Comparison of ENCODE assay signal across 15 mouse cellular contexts in genomic region chr10:43481179-43481578, GRCm38 (mm10). TPM values are rescaled to one million over a fixed set of nuclear protein-coding genes. Genes with fewer than 3 reads are reported as not detected.
DNase-seq lines count a peak whose midpoint lies in the region; ATAC-seq and TF ChIP-seq lines count a peak whose summit lies in the region.
"Had no signal": no experiment of that assay in that cellular context is flagged by ENCODE, and none has a peak within 500 bp of the region (broad histone marks: within the 10 kb centered on the region; RNA-seq: fewer than 3 reads in every experiment).

No protein-coding gene starts in this region.

- no peaks in the 10 kb centered on the region for H3K9me3 ChIP-seq in forebrain, embryonic 10.5 days
- H3K9me3 ChIP-seq in forebrain, embryonic 16.5 days (ENCODE audit: control insufficient read depth, low read length), result no peaks in the 10 kb centered on the region
- H3K9me3 ChIP-seq in midbrain, embryonic 10.5 days (replicated peaks), result no peaks in the 10 kb centered on the region
- H3K9me3 ChIP-seq in midbrain, embryonic 14.5 days (ENCODE audit: control insufficient read depth, low read length), result no peaks in the 10 kb centered on the region
- no peaks in the 10 kb centered on the region for H3K9me3 ChIP-seq in forebrain, embryonic 15.5 days
- no peaks in the 10 kb centered on the region for H3K9me3 ChIP-seq in liver, postnatal 0 days (ENCODE audit: low read length)
- no peaks in the 10 kb centered on the region for H3K9me3 ChIP-seq in neural tube, embryonic 15.5 days (replicated peaks)
- H3K9me3 ChIP-seq: G1E had no signal

- 0 out of 2 replicates have a peak, but pooled peaks have one; percentile 2 for TF ChIP-seq CTCF in liver, postnatal 0 days (IDR thresholded peaks at IDR 0.05; ENCODE audit: low read depth)

- no peaks in the 10 kb centered on the region for H3K27me3 ChIP-seq in forebrain, embryonic 10.5 days (ENCODE audit: poor library complexity, severe bottlenecking)
- H3K27me3 ChIP-seq in forebrain, embryonic 16.5 days (replicated peaks; ENCODE audit: control insufficient read depth, insufficient read depth, low read length), result no peaks in the 10 kb centered on the region
- no peaks in the 10 kb centered on the region for H3K27me3 ChIP-seq in midbrain, embryonic 10.5 days (ENCODE audit: low read depth, poor library complexity, severe bottlenecking)
- no peaks in the 10 kb centered on the region for H3K27me3 ChIP-seq in midbrain, embryonic 14.5 days (ENCODE audit: control insufficient read depth, insufficient read depth, low read length)
- H3K27me3 ChIP-seq in forebrain, embryonic 15.5 days, result no peaks in the 10 kb centered on the region
- H3K27me3 ChIP-seq in liver, postnatal 0 days (ENCODE audit: insufficient read depth, low read length), result 0 out of 2 replicates have a peak, but pooled peaks cover 2% of the 10 kb centered on the region
- H3K27me3 ChIP-seq in neural tube, embryonic 15.5 days (replicated peaks), result no peaks in the 10 kb centered on the region

- no peak overlapping the region for H3K27ac ChIP-seq in forebrain, embryonic 10.5 days
- no peak overlapping the region for H3K27ac ChIP-seq in forebrain, embryonic 16.5 days (ENCODE audit: low read length)
- no peak overlapping the region for H3K27ac ChIP-seq in midbrain, embryonic 10.5 days (replicated peaks)
- H3K27ac ChIP-seq in midbrain, embryonic 14.5 days (replicated peaks; ENCODE audit: low read depth, low read length), result no peak overlapping the region
- H3K27ac ChIP-seq in forebrain, embryonic 15.5 days (replicated peaks), result no peak overlapping the region
- H3K27ac ChIP-seq in liver, postnatal 0 days (ENCODE audit: low read depth), result no peak overlapping the region
- no peak overlapping the region for H3K27ac ChIP-seq in neural tube, embryonic 15.5 days (replicated peaks)
- H3K27ac ChIP-seq: macrophage had no signal

- TF ChIP-seq EP300 in liver, postnatal 0 days (IDR thresholded peaks at IDR 0.05; ENCODE audit: low read depth), result no peak

- H3K4me3 ChIP-seq in forebrain, embryonic 10.5 days, result peak overlapping the region; percentile 85
- H3K4me3 ChIP-seq in forebrain, embryonic 16.5 days (replicated peaks; ENCODE audit: low read length), result no peak overlapping the region
- peak overlapping the region; percentile 85 for H3K4me3 ChIP-seq in midbrain, embryonic 10.5 days
- no peak overlapping the region for H3K4me3 ChIP-seq in midbrain, embryonic 14.5 days (replicated peaks; ENCODE audit: low read depth, low read length)
- H3K4me3 ChIP-seq in forebrain, embryonic 15.5 days, result no peak overlapping the region
- no peak overlapping the region for H3K4me3 ChIP-seq in liver, postnatal 0 days (ENCODE audit: low read depth, low read length)
- no peak overlapping the region for H3K4me3 ChIP-seq in neural tube, embryonic 15.5 days (replicated peaks)

- H3K9ac ChIP-seq in forebrain, embryonic 16.5 days (replicated peaks; ENCODE audit: low read depth, low read length), result no peak overlapping the region
- H3K9ac ChIP-seq in midbrain, embryonic 14.5 days (replicated peaks; ENCODE audit: low read length), result no peak overlapping the region
- H3K9ac ChIP-seq in forebrain, embryonic 15.5 days (replicated peaks), result no peak overlapping the region
- no peak overlapping the region for H3K9ac ChIP-seq in liver, postnatal 0 days (replicated peaks)
- no peak overlapping the region for H3K9ac ChIP-seq in neural tube, embryonic 15.5 days (replicated peaks)

- 37% methylated on average over 4 of the region's 4 CpGs for WGBS in forebrain, embryonic 10.5 days
- WGBS in forebrain, embryonic 16.5 days, result 44% methylated on average over 4 of the region's 4 CpGs
- 37% methylated on average over 4 of the region's 4 CpGs for WGBS in midbrain, embryonic 10.5 days
- 37% methylated on average over 4 of the region's 4 CpGs for WGBS in midbrain, embryonic 14.5 days
- 41% methylated on average over 4 of the region's 4 CpGs for WGBS in forebrain, embryonic 15.5 days
- 58% methylated on average over 4 of the region's 4 CpGs for WGBS in liver, postnatal 0 days (ENCODE audit: insufficient replicate concordance)
- 46% methylated on average over 4 of the region's 4 CpGs for WGBS in neural tube, embryonic 15.5 days

- H3K36me3 ChIP-seq in forebrain, embryonic 10.5 days (replicated peaks), result peaks cover 14% of the 10 kb centered on the region; the same call in 1 of the 2 replicates
- H3K36me3 ChIP-seq in forebrain, embryonic 16.5 days (ENCODE audit: control insufficient read depth, insufficient read depth), result no peaks in the 10 kb centered on the region
- H3K36me3 ChIP-seq in midbrain, embryonic 10.5 days, result 0 out of 2 replicates have a peak, but pooled peaks cover 8% of the 10 kb centered on the region
- H3K36me3 ChIP-seq in midbrain, embryonic 14.5 days (ENCODE audit: control insufficient read depth, insufficient read depth, low read length), result peaks cover under 1% of the 10 kb centered on the region; the same call in 1 of the 2 replicates
- no peaks in the 10 kb centered on the region for H3K36me3 ChIP-seq in forebrain, embryonic 15.5 days
- H3K36me3 ChIP-seq in liver, postnatal 0 days (replicated peaks; ENCODE audit: insufficient read depth, low read length), result no peaks in the 10 kb centered on the region
- H3K36me3 ChIP-seq in neural tube, embryonic 15.5 days, result no peaks in the 10 kb centered on the region

- no peak for ATAC-seq in forebrain, embryonic 16.5 days
- no peak for ATAC-seq in midbrain, embryonic 14.5 days (ENCODE audit: low FRiP score, low TSS enrichment)
- no peak for ATAC-seq in forebrain, embryonic 15.5 days (replicated peaks)
- no peak for ATAC-seq in liver, postnatal 0 days
- no peak for ATAC-seq in neural tube, embryonic 15.5 days (ENCODE audit: low FRiP score)
- ATAC-seq: activated CD4-positive, CD25-positive, alpha-beta regulatory T cell, adult 4 months had no signal

- peaks cover 57% of the 10 kb centered on the region for H3K4me1 ChIP-seq in forebrain, embryonic 10.5 days
- H3K4me1 ChIP-seq in forebrain, embryonic 16.5 days (replicated peaks; ENCODE audit: control insufficient read depth, insufficient read depth, low read length), result peaks cover 40% of the 10 kb centered on the region
- peaks cover 58% of the 10 kb centered on the region for H3K4me1 ChIP-seq in midbrain, embryonic 10.5 days
- peaks cover 35% of the 10 kb centered on the region for H3K4me1 ChIP-seq in midbrain, embryonic 14.5 days (ENCODE audit: control insufficient read depth, insufficient read depth, low read length)
- peaks cover 51% of the 10 kb centered on the region for H3K4me1 ChIP-seq in forebrain, embryonic 15.5 days
- H3K4me1 ChIP-seq in liver, postnatal 0 days (ENCODE audit: insufficient read depth), result peaks cover 27% of the 10 kb centered on the region
- H3K4me1 ChIP-seq in neural tube, embryonic 15.5 days, result peaks cover 41% of the 10 kb centered on the region

- DNase-seq in forebrain, embryonic 10.5 days (ENCODE audit: extremely low spot score, low spot score), result no peak
- DNase-seq in midbrain, embryonic 10.5 days (ENCODE audit: low spot score), result no peak
- DNase-seq in midbrain, embryonic 14.5 days, result no peak
- DNase-seq in liver, postnatal 0 days, result no peak
- no peak for DNase-seq in thymus, postnatal 25 days
- DNase-seq: cerebellum, postnatal 36 days; gastrocnemius, postnatal 25 days; kidney, adult 11 months; left cerebral cortex, postnatal 4 days had no signal

- H3K4me2 ChIP-seq in forebrain, embryonic 16.5 days (ENCODE audit: low read length), result no peak overlapping the region
- H3K4me2 ChIP-seq in midbrain, embryonic 14.5 days (ENCODE audit: low read length), result no peak overlapping the region
- H3K4me2 ChIP-seq in forebrain, embryonic 15.5 days (replicated peaks), result 0 out of 2 replicates have a peak overlapping the region, but pooled peaks have one; percentile 83
- no peak overlapping the region for H3K4me2 ChIP-seq in liver, postnatal 0 days (ENCODE audit: low read depth, low read length)
- H3K4me2 ChIP-seq in neural tube, embryonic 15.5 days, result no peak overlapping the region

RNA-seq across cellular contexts. Expression of gene Bend3, which starts 2.5 kb away (rescaled TPM):
- polyA plus RNA-seq in forebrain, embryonic 10.5 days (2016; fragmentation: Nextera tagmentation; extraction: Ambion mirVana), result 8.8 and 9.2 TPM in 2 replicates
- 3.9 and 4.5 TPM in 2 replicates for polyA plus RNA-seq in forebrain, embryonic 16.5 days (2015; fragmentation: Nextera tagmentation; extraction: Ambion mirVana)
- polyA plus RNA-seq in midbrain, embryonic 10.5 days (2016; fragmentation: Nextera tagmentation; extraction: Ambion mirVana), result 7.5 and 7.7 TPM in 2 replicates
- polyA plus RNA-seq in midbrain, embryonic 14.5 days (2014; fragmentation: Nextera tagmentation; extraction: Ambion mirVana), result 3.8 and 6.1 TPM in 2 replicates
- polyA plus RNA-seq in forebrain, embryonic 15.5 days (2015; fragmentation: Nextera tagmentation; extraction: Ambion mirVana), result 4.2 and 5.1 TPM in 2 replicates
- polyA plus RNA-seq in liver, postnatal 0 days (2015; fragmentation: Nextera tagmentation; extraction: Ambion mirVana), result 0.51 TPM in 2 replicates
- 2.5 and 2.9 TPM in 2 replicates for polyA plus RNA-seq in neural tube, embryonic 15.5 days (2015; fragmentation: Nextera tagmentation; extraction: Ambion mirVana)

RNA-seq across cellular contexts. Expression of gene Gm9803, which starts 42.7 kb away (rescaled TPM):
- polyA plus RNA-seq in forebrain, embryonic 10.5 days (2016; fragmentation: Nextera tagmentation; extraction: Ambion mirVana), result 9.4 and 12.7 TPM in 2 replicates
- polyA plus RNA-seq in forebrain, embryonic 16.5 days (2015; fragmentation: Nextera tagmentation; extraction: Ambion mirVana), result 23.0 TPM in 2 replicates
- 13.9 and 16.8 TPM in 2 replicates for polyA plus RNA-seq in midbrain, embryonic 10.5 days (2016; fragmentation: Nextera tagmentation; extraction: Ambion mirVana)
- 11.6 and 18.4 TPM in 2 replicates for polyA plus RNA-seq in midbrain, embryonic 14.5 days (2014; fragmentation: Nextera tagmentation; extraction: Ambion mirVana)
- 14.6 and 20.4 TPM in 2 replicates for polyA plus RNA-seq in forebrain, embryonic 15.5 days (2015; fragmentation: Nextera tagmentation; extraction: Ambion mirVana)
- polyA plus RNA-seq in liver, postnatal 0 days (2015; fragmentation: Nextera tagmentation; extraction: Ambion mirVana), result 7.8 and 8.7 TPM in 2 replicates
- 17.6 and 25.6 TPM in 2 replicates for polyA plus RNA-seq in neural tube, embryonic 15.5 days (2015; fragmentation: Nextera tagmentation; extraction: Ambion mirVana)

RNA-seq across cellular contexts. Expression of gene 1700021F05Rik, which starts 59.6 kb away (rescaled TPM):
- 63.6 and 64.3 TPM in 2 replicates for polyA plus RNA-seq in forebrain, embryonic 10.5 days (2016; fragmentation: Nextera tagmentation; extraction: Ambion mirVana)
- polyA plus RNA-seq in forebrain, embryonic 16.5 days (2015; fragmentation: Nextera tagmentation; extraction: Ambion mirVana), result 74.2 and 75.8 TPM in 2 replicates
- 66.7 and 67.4 TPM in 2 replicates for polyA plus RNA-seq in midbrain, embryonic 10.5 days (2016; fragmentation: Nextera tagmentation; extraction: Ambion mirVana)
- 67.8 and 69.6 TPM in 2 replicates for polyA plus RNA-seq in midbrain, embryonic 14.5 days (2014; fragmentation: Nextera tagmentation; extraction: Ambion mirVana)
- polyA plus RNA-seq in forebrain, embryonic 15.5 days (2015; fragmentation: Nextera tagmentation; extraction: Ambion mirVana), result 68.7 and 70.2 TPM in 2 replicates
- 31.2 and 32.5 TPM in 2 replicates for polyA plus RNA-seq in liver, postnatal 0 days (2015; fragmentation: Nextera tagmentation; extraction: Ambion mirVana)
- 69.5 and 72.1 TPM in 2 replicates for polyA plus RNA-seq in neural tube, embryonic 15.5 days (2015; fragmentation: Nextera tagmentation; extraction: Ambion mirVana)

Comparison
In these comparisons a context has a peak if more than half of its experiments do, and no peak if none do; other contexts are left out.
1. H3K4me3 ChIP-seq: peak in forebrain, embryonic 10.5 days (single experiment) and midbrain, embryonic 10.5 days (single experiment); none in forebrain, embryonic 16.5 days (single experiment), midbrain, embryonic 14.5 days (single experiment), forebrain, embryonic 15.5 days (single experiment), liver, postnatal 0 days (single experiment) and neural tube, embryonic 15.5 days (single experiment).